Mouse (Mus musculus) ES-E14 (cell line): Measurements from ENCODE around the gene Olfr323. TPM values are rescaled to one million over a fixed set of nuclear protein-coding genes. Genes with fewer than 3 reads are reported as not detected.

Source experiments
- DNase-seq: peaks from one replicate; pipeline ENCODE4 v3.0.0-alpha.2; 2013; ENCODE audit warnings: low read depth, low spot score
- H3K27ac ChIP-seq: 2 replicates; pipeline ENCODE4 v1.5.1; 2012; ENCODE audit warnings: low read depth, mild to moderate bottlenecking, low read length, moderate library complexity, mixed read lengths; ENCODE audit not compliant: poor library complexity, insufficient read depth, severe bottlenecking
- H3K36me3 ChIP-seq: 2 replicates; pipeline ENCODE4 v1.6.1; 2012; ENCODE audit warnings: mild to moderate bottlenecking, low read length, moderate library complexity, mixed read lengths; ENCODE audit not compliant: control insufficient read depth, poor library complexity, insufficient read depth, severe bottlenecking
- H3K4me1 ChIP-seq, 2 experiments: fragments of 150-350 bp in 1 of 2; sonication (generic) in 1 of 2; 2 replicates each; pipeline ENCODE4 v1.6.1; 2012; ENCODE audit warnings: low read length in 2 of 2, mild to moderate bottlenecking in 1 of 2, mixed read lengths in 1 of 2; ENCODE audit not compliant: control insufficient read depth in 2 of 2, insufficient read depth in 2 of 2, poor library complexity in 1 of 2
- H3K4me3 ChIP-seq, 2 experiments: fragments of 150-350 bp in 1 of 2; sonication (generic) in 1 of 2; 2 replicates each; pipeline ENCODE4 v1.5.1; 2012; ENCODE audit warnings: low read length in 2 of 2, low read depth in 1 of 2, mild to moderate bottlenecking in 1 of 2, mixed read lengths in 1 of 2; ENCODE audit not compliant: insufficient read depth in 1 of 2, poor library complexity in 1 of 2, severe bottlenecking in 1 of 2
- H3K9ac ChIP-seq: 2 replicates; pipeline ENCODE4 v1.6.1; 2012; ENCODE audit warnings: low read depth, mild to moderate bottlenecking, low read length, mixed read lengths; ENCODE audit not compliant: poor library complexity, insufficient read depth, severe bottlenecking
- H3K9me3 ChIP-seq: fragments of 150-350 bp; sonication (generic); 2 replicates; pipeline ENCODE4 v1.6.1; 2012; ENCODE audit warnings: low read depth, mild to moderate bottlenecking, low read length; ENCODE audit not compliant: control insufficient read depth, insufficient read depth
- CHD2 ChIP-seq: IDR thresholded peaks from 2 replicates; pipeline ENCODE4 v1.6.1; 2014; ENCODE audit warnings: mild to moderate bottlenecking, low read depth, low read length, inconsistent platforms
- HCFC1 ChIP-seq: IDR thresholded peaks from 2 replicates; pipeline ENCODE4 v1.6.1; 2012; ENCODE audit warnings: low read length, inconsistent platforms, borderline replicate concordance; ENCODE audit not compliant: insufficient read depth
- MAFK ChIP-seq: IDR thresholded peaks from 2 replicates; pipeline ENCODE4 v1.6.1; 2014; ENCODE audit warnings: mild to moderate bottlenecking, low read depth, low read length, inconsistent platforms; ENCODE audit not compliant: insufficient read depth
- ZC3H11A ChIP-seq: IDR thresholded peaks from 2 replicates; pipeline ENCODE4 v1.6.1; 2012; ENCODE audit warnings: low read depth, mild to moderate bottlenecking, inconsistent platforms, low read length, borderline replicate concordance
- ZNF384 ChIP-seq: IDR thresholded peaks from 2 replicates; pipeline ENCODE4 v1.6.1; 2012; ENCODE audit warnings: low read depth, low read length, inconsistent platforms
- in situ Hi-C, 2 experiments: fragments of 600-800 bp; cut with MboI; formaldehyde crosslinking; loops; one replicate each; pipeline ENCODE4 v1.15.1; 2025; ENCODE audit warnings: low sequenced_read_pairs in 2 of 2, inconsistent platforms in 1 of 2; ENCODE audit not compliant: unreplicated experiment in 2 of 2
- total RNA-seq: library from RNA; depleted of rRNA; stranded (reverse); fragments of 300-350 nt; gene quantifications from 2 replicates; pipeline ENCODE4 v1.2.3, GENCODE M21; 2012

The Olfr323 gene
- total RNA-seq, 1 experiment, result not detected

GRCm38 (mm10) chr11:58618369-58618768 is 11.9 kb downstream of the Olfr323 start:
- Histone ChIP-seq H3K4me3 (no peak overlapping the region), H3K9me3 (no peaks in the 10 kb centered on the region), H3K9ac (no peak overlapping the region), H3K36me3 (no peaks in the 10 kb centered on the region), H3K27ac (no peak overlapping the region), H3K4me1 (no peaks in the 10 kb centered on the region)
- DNase-seq, result no peak
- in situ Hi-C loops, result no loop called here
- TF ChIP-seq ZNF384 (no peak), MAFK (no peak), HCFC1 (no peak), ZC3H11A (no peak)

GRCm38 (mm10) chr11:58615975-58616374 is 14.3 kb downstream of the Olfr323 start, which contains the start of gene 2210407C18Rik:
Gene 2210407C18Rik (minus strand): TSS chr11:58616075.
- no peak for TF ChIP-seq ZC3H11A
- no peak for DNase-seq
- H3K36me3 ChIP-seq, result no peaks in the 10 kb centered on the region
- no peak within 1 kb of the TSS for H3K27ac ChIP-seq
- no peak within 1 kb of the TSS for H3K9ac ChIP-seq
- H3K4me3 ChIP-seq, result no peak within 1 kb of the TSS
- no peaks in the 10 kb centered on the region for H3K4me1 ChIP-seq
- in situ Hi-C loops, result no loop called here
- H3K9me3 ChIP-seq, result no peaks in the 10 kb centered on the region

GRCm38 (mm10) chr11:58614526-58614925 is 15.8 kb downstream of the Olfr323 start:
- in situ Hi-C loops, result no loop called here
- H3K4me1 ChIP-seq, result no peaks in the 10 kb centered on the region
- TF ChIP-seq ZNF384 (no peak), ZC3H11A (no peak), MAFK (no peak), HCFC1 (no peak), CHD2 (no peak)
- DNase-seq, result no peak
- no peaks in the 10 kb centered on the region for H3K9me3 ChIP-seq
- no peaks in the 10 kb centered on the region for H3K36me3 ChIP-seq
- no peak overlapping the region for H3K4me3 ChIP-seq
- no peak overlapping the region for H3K27ac ChIP-seq
- no peak overlapping the region for H3K9ac ChIP-seq

- no peak overlapping the region for H3K4me3 ChIP-seq
- in situ Hi-C loops, result no loop called here
- no peaks in the 10 kb centered on the region for H3K9me3 ChIP-seq
- no peak for DNase-seq
- H3K27ac ChIP-seq, result no peak overlapping the region
- H3K9ac ChIP-seq, result no peak overlapping the region
- TF ChIP-seq ZNF384 (no peak), ZC3H11A (no peak), MAFK (no peak), HCFC1 (no peak), CHD2 (no peak)
- H3K4me1 ChIP-seq, result no peaks in the 10 kb centered on the region
- H3K36me3 ChIP-seq, result no peaks in the 10 kb centered on the region
Measured at GRCm38 (mm10) chr11:58613359-58613758, 16.9 kb downstream of the Olfr323 start.

- TF ChIP-seq ZNF384 (no peak), HCFC1 (no peak), MAFK (no peak), CHD2 (no peak), ZC3H11A (no peak)
Measured at GRCm38 (mm10) chr11:58607030-58607429, 23.3 kb downstream of the Olfr323 start.

More at GRCm38 (mm10) chr11:58607030-58607429, 23.3 kb downstream of the Olfr323 start:
- Histone ChIP-seq H3K9ac (no peak overlapping the region), H3K36me3 (no peaks in the 10 kb centered on the region), H3K4me1 (no peaks in the 10 kb centered on the region; a peak in 1 of 4 replicates), H3K9me3 (no peaks in the 10 kb centered on the region), H3K27ac (no peak overlapping the region), H3K4me3 (no peak overlapping the region)
- no peak for DNase-seq
- in situ Hi-C loops, result no loop called here
